Comparison of ENCODE assay signal across 18 mouse cellular contexts in genomic region chr14:22289380-22289922, GRCm38 (mm10).
A peak's percentile ranks its signal among the peaks of the same experiment; 100 is the strongest.
DNase-seq lines count a peak whose midpoint lies in the region; ATAC-seq and TF ChIP-seq lines count a peak whose summit lies in the region.
"Had no signal": no experiment of that assay in that cellular context is flagged by ENCODE, and none has a peak within 500 bp of the region (broad histone marks: within the 10 kb centered on the region; RNA-seq: fewer than 3 reads in every experiment).

No protein-coding gene starts in this region.

- H3K4me1 ChIP-seq in lung, embryonic 14.5 days (ENCODE audit: insufficient read depth): peaks cover 7% of the 10 kb centered on the region
- no peaks in the 10 kb centered on the region; the same call in 1 of the 2 replicates for H3K4me1 ChIP-seq in stomach, embryonic 16.5 days (ENCODE audit: control insufficient read depth, insufficient read depth, low read length)
- no peaks in the 10 kb centered on the region for H3K4me1 ChIP-seq in stomach, postnatal 0 days (replicated peaks; ENCODE audit: control insufficient read depth, insufficient read depth)
- H3K4me1 ChIP-seq: heart, embryonic 15.5 days; megakaryocyte, embryonic 14.5 days had no signal

- no peak overlapping the region for H3K4me3 ChIP-seq in lung, embryonic 14.5 days (ENCODE audit: low read depth, low read length)
- H3K4me3 ChIP-seq in stomach, embryonic 16.5 days (replicated peaks; ENCODE audit: low read length): no peak overlapping the region
- H3K4me3 ChIP-seq in stomach, postnatal 0 days (ENCODE audit: low read depth, low read length): no peak overlapping the region
- H3K4me3 ChIP-seq: heart, embryonic 15.5 days; megakaryocyte, embryonic 14.5 days had no signal

- H3K36me3 ChIP-seq in lung, embryonic 14.5 days (ENCODE audit: insufficient read depth): no peaks in the 10 kb centered on the region
- H3K36me3 ChIP-seq in stomach, embryonic 16.5 days (ENCODE audit: control insufficient read depth, insufficient read depth, low read length): no peaks in the 10 kb centered on the region
- no peaks in the 10 kb centered on the region for H3K36me3 ChIP-seq in stomach, postnatal 0 days (ENCODE audit: control insufficient read depth, insufficient read depth, low read length)
- H3K36me3 ChIP-seq: G1E; heart, embryonic 15.5 days had no signal

- H3K9me3 ChIP-seq in lung, embryonic 14.5 days (ENCODE audit: low read depth, low read length): no peaks in the 10 kb centered on the region
- no peaks in the 10 kb centered on the region for H3K9me3 ChIP-seq in stomach, embryonic 16.5 days (replicated peaks; ENCODE audit: control insufficient read depth, low read length)
- H3K9me3 ChIP-seq in stomach, postnatal 0 days (ENCODE audit: control insufficient read depth, low read length): no peaks in the 10 kb centered on the region
- H3K9me3 ChIP-seq: heart, embryonic 15.5 days; megakaryocyte, embryonic 14.5 days had no signal

- no peak overlapping the region; the same call in 1 of the 2 replicates for H3K27ac ChIP-seq in lung, embryonic 14.5 days (ENCODE audit: low read depth)
- H3K27ac ChIP-seq in stomach, embryonic 16.5 days (ENCODE audit: low read length): no peak overlapping the region
- no peak overlapping the region for H3K27ac ChIP-seq in stomach, postnatal 0 days (replicated peaks)
- H3K27ac ChIP-seq: heart, embryonic 15.5 days; hindbrain, postnatal 0 days had no signal

- H3K4me2 ChIP-seq in lung, embryonic 14.5 days: peak overlapping the region; percentile 18
- H3K4me2 ChIP-seq in stomach, embryonic 16.5 days (ENCODE audit: low read depth, low read length): peak overlapping the region; percentile 9; the same call in 1 of the 2 replicates
- no peak overlapping the region for H3K4me2 ChIP-seq in stomach, postnatal 0 days (replicated peaks; ENCODE audit: low read depth)
- H3K4me2 ChIP-seq: heart, embryonic 15.5 days had no signal

- DNase-seq in embryo, embryonic 10 days (ENCODE audit: low spot score): peak; percentile 51
- DNase-seq in embryo, embryonic 9.5 days (ENCODE audit: extremely low spot score): no peak
- peak; percentile 75 for DNase-seq in lung, embryonic 14.5 days
- no peak for DNase-seq in lung, postnatal 25 days (ENCODE audit: low spot score)
- no peak for DNase-seq in stomach, postnatal 0 days (ENCODE audit: low spot score)
- no peak for DNase-seq in ovary, postnatal 14 days (ENCODE audit: low spot score)
- DNase-seq: cerebellum, adult 8-10 months; gastrocnemius, postnatal 36 days; heart, postnatal 4 days; liver, postnatal 0 days; thymus, postnatal 36 days had no signal

- TF ChIP-seq EP300 in stomach, postnatal 0 days (optimal IDR thresholded peaks at IDR 0.05): no peak

- no peaks in the 10 kb centered on the region for H3K27me3 ChIP-seq in lung, embryonic 14.5 days (ENCODE audit: insufficient read depth, low read length)
- H3K27me3 ChIP-seq in stomach, embryonic 16.5 days (ENCODE audit: control insufficient read depth, insufficient read depth, low read length): no peaks in the 10 kb centered on the region
- H3K27me3 ChIP-seq in stomach, postnatal 0 days (ENCODE audit: control insufficient read depth, insufficient read depth, low read length): no peaks in the 10 kb centered on the region
- H3K27me3 ChIP-seq: heart, embryonic 15.5 days; megakaryocyte, embryonic 14.5 days had no signal

- no peak overlapping the region for H3K9ac ChIP-seq in lung, embryonic 14.5 days
- no peak overlapping the region for H3K9ac ChIP-seq in stomach, embryonic 16.5 days (ENCODE audit: low read length)
- no peak overlapping the region for H3K9ac ChIP-seq in stomach, postnatal 0 days (ENCODE audit: low read length)
- H3K9ac ChIP-seq: heart, embryonic 15.5 days; liver, postnatal 0 days had no signal

- WGBS in lung, embryonic 14.5 days: 39% methylated on average over 15 of the region's 15 CpGs
- 50% methylated on average over 15 of the region's 15 CpGs for WGBS in stomach, embryonic 16.5 days
- 58% methylated on average over 15 of the region's 15 CpGs for WGBS in stomach, postnatal 0 days

- no peak for TF ChIP-seq CTCF in lung, embryonic 14.5 days (IDR thresholded peaks at IDR 0.05; ENCODE audit: low read depth)
- no peak for TF ChIP-seq CTCF in stomach, postnatal 0 days (IDR thresholded peaks at IDR 0.05; ENCODE audit: low read depth)

- ATAC-seq in lung, embryonic 14.5 days (ENCODE audit: insufficient read depth): peak; percentile 54; the same call in 1 of the 2 replicates
- ATAC-seq in stomach, embryonic 16.5 days (ENCODE audit: insufficient read depth, low FRiP score): no peak
- no peak for ATAC-seq in stomach, postnatal 0 days (ENCODE audit: low FRiP score, low TSS enrichment)
- ATAC-seq: forebrain, embryonic 16.5 days; hindbrain, postnatal 0 days; intestine, postnatal 0 days; liver, postnatal 0 days had no signal

Comparison
In these comparisons a context has a peak if more than half of its experiments do, and no peak if none do; other contexts are left out.
1. DNase-seq: peak in embryo, embryonic 10 days (single experiment) and lung, embryonic 14.5 days (single experiment); none in embryo, embryonic 9.5 days (single experiment), lung, postnatal 25 days (single experiment), stomach, postnatal 0 days (single experiment) and ovary, postnatal 14 days (single experiment).